Mouse (Mus musculus) embryonic facial prominence, embryonic 14.5 days (tissue): ENCODE results near the gene Zc3h4. TPM values are rescaled to one million over a fixed set of nuclear protein-coding genes. Genes with fewer than 3 reads are reported as not detected.
"Not testable (repeated sequence)": the region's sequence is repeated elsewhere in the genome, so short reads cannot be mapped to it uniquely, and the experiment has no call there.

ENCODE experiments used
- ATAC-seq: fragments of 200-750 bp; cut with Nextera tagmentation; 2 replicates; pipeline ENCODE4 v1.8.0; 2017; ENCODE audit warnings: low read depth, moderate number of reproducible peaks, moderate TSS enrichment
- DNase-seq: peaks from one replicate; pipeline ENCODE4 v3.0.0-alpha.2; 2015; ENCODE audit warnings: low spot score
- H3K27ac ChIP-seq: fragments of 300-500 bp; sonication (generic); replicated peaks from 2 replicates; pipeline ENCODE4 v1.5.1; 2014; ENCODE audit warnings: low read depth, mild to moderate bottlenecking, low read length, moderate library complexity
- H3K27me3 ChIP-seq: fragments of 300-500 bp; sonication (generic); replicated peaks from 2 replicates; pipeline ENCODE4 v1.6.1; 2014; ENCODE audit warnings: low read length; ENCODE audit not compliant: control insufficient read depth, insufficient read depth
- H3K36me3 ChIP-seq: fragments of 300-500 bp; sonication (generic); 2 replicates; pipeline ENCODE4 v1.6.1; 2014; ENCODE audit warnings: low read length, mixed read lengths; ENCODE audit not compliant: control insufficient read depth, insufficient read depth
- H3K4me1 ChIP-seq: fragments of 300-500 bp; sonication (generic); 2 replicates; pipeline ENCODE4 v1.6.1; 2014; ENCODE audit warnings: antibody characterized with exemption, low read length; ENCODE audit not compliant: control insufficient read depth, insufficient read depth
- H3K4me2 ChIP-seq: fragments of 300-500 bp; sonication (generic); 2 replicates; pipeline ENCODE4 v1.6.1; 2014; ENCODE audit warnings: low read depth, mild to moderate bottlenecking, low read length, moderate library complexity, mixed read lengths
- H3K4me3 ChIP-seq: fragments of 300-500 bp; sonication (generic); 2 replicates; pipeline ENCODE4 v1.5.1; 2014; ENCODE audit warnings: low read depth, mild to moderate bottlenecking, low read length
- H3K9ac ChIP-seq: fragments of 300-500 bp; sonication (generic); 2 replicates; pipeline ENCODE4 v1.6.1; 2014; ENCODE audit warnings: low read depth, mild to moderate bottlenecking, low read length, moderate library complexity, mixed read lengths
- H3K9me3 ChIP-seq: fragments of 300-500 bp; sonication (generic); 2 replicates; pipeline ENCODE4 v1.6.1; 2016; ENCODE audit warnings: low read length; ENCODE audit not compliant: control insufficient read depth
- WGBS: fragments of 180-500 bp; shearing (Covaris S2); extraction: QIAGEN DNeasy Blood & Tissue Kit; methylation state at CpG from one replicate; pipeline ENCODE4 v1.1.7; 2014; 5-methylcytosine and 5-hydroxymethylcytosine counted together
- polyA plus RNA-seq: library from polyadenylated mRNA; unstranded; fragments of >200 nt; fragmentation: Nextera tagmentation; extraction: Ambion mirVana; gene quantifications from 2 replicates; pipeline ENCODE4 v1.2.1, GENCODE M21; 2014

Gene Zc3h4
- polyA plus RNA-seq, 1 experiment from 2014 or later = 12.1 TPM

DNA sequence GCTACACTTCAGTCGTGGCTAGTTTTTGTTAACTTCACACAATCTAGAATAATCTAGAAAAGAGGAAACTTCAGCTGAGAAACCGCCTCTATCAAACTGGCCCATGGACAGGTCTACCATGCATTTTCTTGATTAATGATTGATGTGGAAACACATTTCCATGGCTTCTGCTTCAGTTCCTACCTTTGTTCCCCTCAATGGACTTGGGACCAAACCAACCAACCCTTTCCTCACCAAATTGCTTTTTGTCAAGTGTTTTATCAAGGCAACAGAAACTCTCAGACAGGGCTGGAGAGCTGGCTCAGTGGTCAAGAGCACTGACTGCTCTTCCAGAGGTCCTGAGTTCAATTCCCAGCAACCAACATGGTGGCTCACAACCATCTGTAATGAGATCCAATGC is 30.1 kb upstream of the Zc3h4 start:
- H3K9me3 ChIP-seq = no peaks in the 10 kb centered on the region
- no peaks in the 10 kb centered on the region for H3K4me1 ChIP-seq
- WGBS = 92% methylated on average over 2 of the region's 2 CpGs
- no peaks in the 10 kb centered on the region for H3K27me3 ChIP-seq
- no peak overlapping the region for H3K9ac ChIP-seq
- no peak for DNase-seq
- H3K36me3 ChIP-seq = peaks cover 80% of the 10 kb centered on the region
- no peak overlapping the region for H3K27ac ChIP-seq
- H3K4me2 ChIP-seq = no peak overlapping the region
- ATAC-seq = no peak
- H3K4me3 ChIP-seq = no peak overlapping the region

DNA sequence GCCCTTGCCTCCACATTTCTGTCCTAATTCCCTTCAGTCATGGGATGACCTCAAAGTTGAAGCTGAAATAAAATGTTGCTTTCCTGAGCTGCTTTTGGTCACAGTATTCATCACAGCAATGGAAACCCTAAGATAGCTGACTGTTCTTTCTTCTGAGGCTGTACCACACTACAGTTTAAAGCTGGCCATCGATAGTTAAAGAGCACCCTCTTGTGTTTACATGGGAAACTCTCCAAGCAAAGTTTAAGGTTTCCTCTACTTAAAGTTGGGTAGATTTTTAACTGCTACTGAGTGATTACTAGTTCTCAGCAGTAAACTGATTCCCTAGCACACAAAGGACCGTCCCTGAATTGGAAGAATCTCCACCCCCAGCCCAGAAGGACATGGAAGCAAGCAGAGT is 27.0 kb upstream of the Zc3h4 start:
- H3K4me1 ChIP-seq = no peaks in the 10 kb centered on the region
- no peak overlapping the region for H3K27ac ChIP-seq
- no peaks in the 10 kb centered on the region for H3K9me3 ChIP-seq
- H3K4me3 ChIP-seq = no peak overlapping the region
- 64% methylated on average over 2 of the region's 2 CpGs for WGBS
- H3K36me3 ChIP-seq = peaks cover 80% of the 10 kb centered on the region
- no peak overlapping the region for H3K4me2 ChIP-seq
- peak; percentile 30 for DNase-seq
- no peak overlapping the region for H3K9ac ChIP-seq
- ATAC-seq = no peak
- no peaks in the 10 kb centered on the region for H3K27me3 ChIP-seq

DNA sequence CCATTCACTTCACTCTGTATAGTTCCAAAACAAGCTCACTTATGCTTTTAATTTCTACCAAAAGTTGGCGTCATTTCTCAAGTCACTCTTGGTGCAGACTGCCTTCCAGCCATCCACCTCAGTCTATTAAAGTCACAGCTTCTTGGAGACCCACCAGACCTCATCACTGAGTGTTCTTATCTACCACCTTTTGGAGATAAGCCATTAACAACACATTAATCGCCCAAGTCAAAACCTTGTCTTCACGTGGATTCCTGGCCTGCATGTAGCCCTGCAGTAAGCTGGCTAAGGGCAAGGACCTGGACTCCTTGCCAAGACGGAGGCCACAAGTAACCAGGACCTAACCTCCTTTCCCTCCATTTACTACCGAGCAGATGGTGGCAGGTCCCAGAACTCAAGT is 25.7 kb upstream of the Zc3h4 start:
- H3K4me3 ChIP-seq = no peak overlapping the region
- no peaks in the 10 kb centered on the region for H3K9me3 ChIP-seq
- H3K9ac ChIP-seq = no peak overlapping the region
- WGBS = 89% methylated on average over 5 of the region's 5 CpGs
- no peak for DNase-seq
- H3K27me3 ChIP-seq = no peaks in the 10 kb centered on the region
- H3K4me1 ChIP-seq = no peaks in the 10 kb centered on the region
- H3K27ac ChIP-seq = no peak overlapping the region
- H3K36me3 ChIP-seq = peaks cover 74% of the 10 kb centered on the region
- ATAC-seq = no peak
- no peak overlapping the region for H3K4me2 ChIP-seq

DNA sequence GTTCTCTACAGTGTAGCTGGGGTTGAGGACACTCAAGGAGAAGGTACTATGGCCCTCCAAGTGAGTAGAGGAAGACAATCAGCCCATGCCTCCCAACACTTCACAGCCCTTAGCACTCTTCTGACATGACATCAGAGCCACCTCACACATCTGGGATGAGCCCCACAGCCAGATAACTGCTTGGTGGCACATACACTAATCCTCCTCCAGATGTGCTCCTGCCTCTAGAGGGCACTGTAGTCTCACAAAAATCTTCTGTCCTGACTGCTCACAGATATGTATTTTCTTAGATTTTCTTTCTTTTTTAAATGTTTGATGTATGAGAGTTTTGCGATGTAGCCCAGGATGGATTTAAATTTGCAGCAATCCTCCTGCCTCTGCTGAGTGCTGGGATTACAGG is 24.2 kb upstream of the Zc3h4 start:
- no peak overlapping the region for H3K4me3 ChIP-seq
- peaks cover 64% of the 10 kb centered on the region for H3K36me3 ChIP-seq
- no peak overlapping the region for H3K4me2 ChIP-seq
- DNase-seq = no peak
- no peak overlapping the region for H3K27ac ChIP-seq
- 97% methylated on average over 1 of the region's 1 CpGs for WGBS
- no peaks in the 10 kb centered on the region for H3K4me1 ChIP-seq
- ATAC-seq = 0 out of 2 replicates have a peak, but pooled peaks have one; percentile 26
- no peak overlapping the region for H3K9ac ChIP-seq
- no peaks in the 10 kb centered on the region for H3K27me3 ChIP-seq
- no peaks in the 10 kb centered on the region for H3K9me3 ChIP-seq

DNA sequence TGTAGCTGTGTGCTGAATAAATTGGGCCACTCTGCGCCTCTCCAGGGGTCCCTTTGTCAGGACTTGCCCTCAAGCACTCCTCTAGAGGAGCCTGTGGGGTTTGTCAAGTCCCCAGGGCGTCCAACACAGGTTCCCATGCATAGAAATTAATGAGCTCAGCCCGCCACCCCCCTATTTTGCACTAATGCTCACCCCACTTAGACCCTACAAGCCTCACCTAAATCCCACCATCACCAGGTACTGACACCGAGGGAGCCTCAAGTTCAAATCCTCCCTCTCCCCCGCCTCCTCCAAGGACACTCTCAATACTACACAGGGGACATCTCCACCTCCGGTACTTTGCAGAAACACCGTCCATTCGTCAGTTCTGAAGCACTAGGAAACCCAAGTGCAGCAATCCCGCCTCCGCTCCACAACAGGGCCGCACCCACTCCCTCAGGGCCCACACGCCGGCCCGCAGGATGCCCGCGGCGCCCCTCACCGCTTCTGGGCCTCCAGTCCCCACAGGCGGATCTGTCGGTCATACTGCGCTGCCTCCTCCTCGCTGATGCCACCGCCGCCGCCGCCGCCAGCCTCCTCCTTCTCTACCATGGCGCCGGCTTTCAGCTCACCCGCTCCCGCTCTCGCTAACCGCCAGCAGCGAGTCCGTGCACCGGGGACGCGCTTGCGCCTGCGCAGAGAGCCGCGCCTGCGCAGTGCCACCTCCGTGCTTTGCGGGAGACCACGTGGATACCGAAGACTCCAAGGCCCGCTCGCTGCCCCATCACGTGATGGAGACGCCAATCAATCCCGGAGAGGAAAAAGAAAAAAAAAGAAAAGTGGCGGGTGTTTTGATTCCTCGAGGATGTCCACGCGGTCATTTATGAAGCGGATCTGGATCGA is 13.3 kb upstream of the Zc3h4 start, which contains the start of gene Sae1:
Sae1 (minus strand) TSS at position 647 of the 882 bp plus-strand sequence.
- under 1% methylated on average over 55 of the region's 58 CpGs for WGBS
- H3K9me3 ChIP-seq = no peaks in the 10 kb centered on the region
- no peaks in the 10 kb centered on the region for H3K27me3 ChIP-seq
- H3K4me1 ChIP-seq = peaks cover 11% of the 10 kb centered on the region
- H3K9ac ChIP-seq = peak within 1 kb of the TSS; percentile 95
- H3K36me3 ChIP-seq = peaks cover 11% of the 10 kb centered on the region; the same call in 1 of the 2 replicates
- peak; percentile 96 for ATAC-seq
- peak; percentile 98 for DNase-seq
- peak within 1 kb of the TSS; percentile 92 for H3K4me3 ChIP-seq
- H3K4me2 ChIP-seq = peak within 1 kb of the TSS; percentile 70
- H3K27ac ChIP-seq = peak within 1 kb of the TSS; percentile 77

DNA sequence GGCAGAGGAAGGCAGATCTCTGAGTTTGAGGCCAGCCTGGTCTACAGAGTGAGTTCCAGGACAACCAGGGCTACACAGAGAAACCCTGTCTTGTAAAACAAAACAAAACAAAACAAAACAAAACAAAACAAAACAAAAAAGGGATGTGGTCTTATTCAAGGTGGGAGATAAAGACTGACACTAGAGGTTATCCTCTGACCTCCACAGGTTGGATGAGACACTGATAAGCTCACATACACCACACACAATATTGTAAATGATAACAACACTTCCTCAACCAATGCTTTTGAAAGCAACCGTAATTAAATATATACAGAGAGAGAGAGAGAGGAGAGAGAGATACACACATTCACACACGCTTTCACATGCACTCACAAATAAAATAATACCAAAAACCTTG is 10.8 kb upstream of the Zc3h4 start:
- not testable (repeated sequence) for DNase-seq, H3K4me3 ChIP-seq, H3K9me3 ChIP-seq, H3K27me3 ChIP-seq, H3K4me2 ChIP-seq, H3K27ac ChIP-seq, H3K36me3 ChIP-seq, ATAC-seq, H3K9ac ChIP-seq
- 85% methylated on average over 2 of the region's 2 CpGs for WGBS
- H3K4me1 ChIP-seq = peaks cover 11% of the 10 kb centered on the region

DNA sequence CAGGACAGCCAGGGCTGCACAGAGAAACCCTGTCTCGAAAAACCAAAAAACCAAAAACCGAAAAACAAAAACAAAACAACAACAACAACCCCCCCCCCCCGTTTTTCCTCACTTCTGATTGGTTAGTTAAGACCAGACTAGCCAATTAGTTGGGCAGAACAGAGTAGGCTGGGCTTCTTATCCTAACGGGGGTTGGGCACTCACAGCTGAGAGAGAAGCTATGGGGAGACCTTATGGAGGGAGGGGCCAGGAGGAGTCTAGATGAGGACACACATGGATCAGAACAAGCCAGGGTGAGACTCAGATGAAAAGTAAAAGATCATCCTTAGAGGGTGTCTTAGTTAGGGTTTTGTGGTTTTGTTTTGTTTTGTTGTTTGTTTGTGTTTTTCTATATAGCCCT is 7.8 kb upstream of the Zc3h4 start:
- no peaks in the 10 kb centered on the region for H3K27me3 ChIP-seq
- 51% methylated on average over 4 of the region's 4 CpGs for WGBS
- no peak for DNase-seq
- H3K9ac ChIP-seq = no peak overlapping the region
- no peaks in the 10 kb centered on the region for H3K9me3 ChIP-seq
- no peaks in the 10 kb centered on the region for H3K36me3 ChIP-seq
- no peaks in the 10 kb centered on the region for H3K4me1 ChIP-seq
- no peak overlapping the region for H3K4me2 ChIP-seq
- H3K27ac ChIP-seq = no peak overlapping the region
- ATAC-seq = no peak
- no peak overlapping the region for H3K4me3 ChIP-seq

DNA sequence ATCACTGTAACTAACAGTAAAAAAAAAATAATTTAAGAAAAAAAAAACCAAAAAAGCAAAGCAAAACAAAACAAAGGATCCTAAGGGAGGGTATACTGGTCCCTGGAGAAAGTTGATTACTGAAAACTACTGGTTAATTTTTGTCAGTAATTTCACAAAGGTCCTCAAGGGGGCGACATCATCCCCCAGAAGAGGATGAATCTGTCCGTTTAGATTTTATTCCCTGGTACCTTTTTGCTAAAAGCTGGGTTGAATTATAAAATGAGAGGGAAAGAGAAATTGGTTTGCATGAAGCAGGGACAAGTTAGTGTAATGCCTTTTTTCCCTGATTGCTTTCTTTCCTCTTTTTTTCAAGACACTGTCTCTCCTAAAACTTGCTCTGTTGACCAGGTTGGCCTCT is 4.8 kb upstream of the Zc3h4 start:
- 0 out of 2 replicates have a peak overlapping the region, but pooled peaks have one; percentile 4 for H3K27ac ChIP-seq
- DNase-seq = peak; percentile 56
- H3K4me1 ChIP-seq = no peaks in the 10 kb centered on the region
- WGBS = 2% methylated on average over 2 of the region's 2 CpGs
- no peaks in the 10 kb centered on the region for H3K27me3 ChIP-seq
- ATAC-seq = no peak
- no peak overlapping the region for H3K9ac ChIP-seq
- H3K36me3 ChIP-seq = no peaks in the 10 kb centered on the region
- H3K4me2 ChIP-seq = no peak overlapping the region
- H3K9me3 ChIP-seq = no peaks in the 10 kb centered on the region
- no peak overlapping the region for H3K4me3 ChIP-seq

DNA sequence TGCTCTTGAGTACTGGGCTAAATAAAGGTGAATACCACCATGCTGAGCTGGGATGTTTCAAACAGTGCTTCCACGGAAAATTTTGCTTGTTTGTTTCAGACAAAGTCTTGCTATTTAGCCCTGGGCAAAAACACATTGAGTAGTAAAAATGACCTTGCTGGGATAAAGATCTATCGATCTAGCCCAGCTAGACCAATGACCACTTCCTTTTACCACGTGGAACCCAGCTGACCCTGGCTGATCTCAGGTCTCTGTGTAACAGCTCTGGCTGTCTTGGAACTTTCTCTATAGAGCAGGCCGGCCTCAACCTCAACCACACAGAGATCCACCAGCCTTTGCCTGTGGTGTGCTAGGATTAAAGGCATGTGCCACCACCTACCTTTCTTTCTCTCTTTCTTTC is 3.2 kb upstream of the Zc3h4 start:
- H3K4me3 ChIP-seq = no peak overlapping the region
- H3K4me1 ChIP-seq = no peaks in the 10 kb centered on the region
- no peaks in the 10 kb centered on the region for H3K36me3 ChIP-seq
- 77% methylated on average over 4 of the region's 4 CpGs for WGBS
- ATAC-seq = no peak
- no peaks in the 10 kb centered on the region for H3K27me3 ChIP-seq
- no peak overlapping the region for H3K27ac ChIP-seq
- no peak overlapping the region for H3K9ac ChIP-seq
- H3K9me3 ChIP-seq = no peaks in the 10 kb centered on the region
- no peak for DNase-seq
- H3K4me2 ChIP-seq = no peak overlapping the region
